Mouse (Mus musculus): ENCODE data around the gene Dnase2b. TPM values are rescaled to one million over a fixed set of nuclear protein-coding genes. Genes with fewer than 3 reads are reported as not detected.

The Dnase2b gene
- polyA plus RNA-seq, 1 experiment from 2014 or later = not detected

GRCm38 (mm10) chr3:146564268-146565064, 50.9 kb downstream of the Dnase2b start:
- Histone ChIP-seq H3K9me3 (replicated peaks) (no peaks in the 10 kb centered on the region), H3K4me3 (no peak overlapping the region), H3K9ac (no peak overlapping the region), H3K27me3 (no peaks in the 10 kb centered on the region; the same call in 1 of the 2 replicates), H3K4me1 (no peaks in the 10 kb centered on the region), H3K4me2 (replicated peaks) (peak overlapping the region; percentile 17; the same call in 1 of the 2 replicates), H3K27ac (no peak overlapping the region), H3K36me3 (no peaks in the 10 kb centered on the region)
- peak; percentile 64; the same call in 1 of the 2 replicates for ATAC-seq (ENCODE audit: low FRiP score)
- WGBS = 33% methylated on average over 14 of the region's 14 CpGs

DNA sequence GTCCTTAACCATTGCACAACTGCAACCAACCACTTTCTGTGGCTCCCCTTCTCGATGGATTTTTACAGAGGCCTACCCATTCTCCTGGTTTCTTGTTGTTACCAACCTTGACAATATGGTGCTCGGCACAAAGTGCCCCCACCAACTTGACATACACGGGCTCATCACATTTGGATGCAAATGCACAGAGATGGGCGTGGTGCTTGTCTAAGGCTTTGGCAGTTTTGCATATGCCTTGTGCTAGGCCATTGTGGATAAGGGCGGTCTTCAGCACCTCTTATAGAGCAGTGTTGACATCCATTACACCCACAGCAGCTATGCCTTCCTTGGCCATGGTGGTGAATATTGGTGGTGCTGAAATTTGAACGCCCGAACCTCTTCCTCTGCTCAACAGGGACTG, 52.5 kb downstream of the Dnase2b start:
- Histone ChIP-seq H3K9me3 (replicated peaks) (no peaks in the 10 kb centered on the region), H3K4me2 (replicated peaks) (no peak overlapping the region), H3K4me1 (no peaks in the 10 kb centered on the region), H3K27me3 (no peaks in the 10 kb centered on the region; the same call in 1 of the 2 replicates), H3K9ac (no peak overlapping the region), H3K4me3 (no peak overlapping the region), H3K36me3 (no peaks in the 10 kb centered on the region), H3K27ac (no peak overlapping the region)
- WGBS = 90% methylated on average over 7 of the region's 7 CpGs
- ATAC-seq (ENCODE audit: low FRiP score) = no peak

DNA sequence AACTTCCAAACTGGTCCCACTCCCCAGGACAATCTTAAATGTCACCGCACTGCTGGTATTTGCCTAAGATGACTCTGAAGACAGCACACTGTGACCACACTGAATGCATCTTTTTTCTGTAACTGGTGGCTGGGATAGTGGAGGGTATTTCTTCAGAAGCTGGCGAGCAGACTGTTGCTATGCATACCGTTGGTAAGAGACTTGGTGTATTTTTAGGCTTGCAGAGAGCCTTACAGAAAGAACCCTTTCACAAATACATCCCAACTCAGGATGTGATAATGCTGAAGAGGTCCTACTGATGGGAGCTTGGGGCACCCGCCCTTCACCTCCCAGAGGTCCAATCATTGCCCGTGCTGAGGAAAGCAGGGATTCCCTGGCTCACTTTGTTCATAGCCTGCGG, 57.9 kb downstream of the Dnase2b start:
- 91% methylated on average over 6 of the region's 6 CpGs for WGBS

GRCm38 (mm10) chr3:146556567-146556966, 58.8 kb downstream of the Dnase2b start:
- WGBS = 85% methylated on average over 1 of the region's 1 CpGs
- ATAC-seq (ENCODE audit: low FRiP score) = no peak
- Histone ChIP-seq H3K4me2 (replicated peaks) (no peak overlapping the region), H3K9me3 (replicated peaks) (no peaks in the 10 kb centered on the region), H3K36me3 (no peaks in the 10 kb centered on the region), H3K4me1 (no peaks in the 10 kb centered on the region), H3K27ac (no peak overlapping the region), H3K27me3 (no peaks in the 10 kb centered on the region), H3K4me3 (no peak overlapping the region), H3K9ac (no peak overlapping the region)

More for the DNA sequence above, 57.9 kb downstream of the Dnase2b start:
- Histone ChIP-seq H3K4me3 (no peak overlapping the region), H3K4me1 (no peaks in the 10 kb centered on the region), H3K9ac (no peak overlapping the region), H3K27me3 (no peaks in the 10 kb centered on the region), H3K27ac (no peak overlapping the region), H3K9me3 (replicated peaks) (no peaks in the 10 kb centered on the region), H3K36me3 (no peaks in the 10 kb centered on the region), H3K4me2 (replicated peaks) (no peak overlapping the region)
- no peak for ATAC-seq (ENCODE audit: low FRiP score)

- no peak for ATAC-seq (ENCODE audit: low FRiP score)
- H3K27ac ChIP-seq = no peak overlapping the region
- H3K36me3 ChIP-seq = no peaks in the 10 kb centered on the region
- no peak overlapping the region for H3K4me3 ChIP-seq
- WGBS = 86% methylated on average over 7 of the region's 7 CpGs
- no peak overlapping the region for H3K4me2 ChIP-seq (replicated peaks)
- no peaks in the 10 kb centered on the region for H3K9me3 ChIP-seq (replicated peaks)
- no peaks in the 10 kb centered on the region for H3K27me3 ChIP-seq
- H3K4me1 ChIP-seq = no peaks in the 10 kb centered on the region
- H3K9ac ChIP-seq = no peak overlapping the region
These were observed 60.6 kb downstream of the Dnase2b start for GRCm38 (mm10) chr3:146554816-146555215.

DNA sequence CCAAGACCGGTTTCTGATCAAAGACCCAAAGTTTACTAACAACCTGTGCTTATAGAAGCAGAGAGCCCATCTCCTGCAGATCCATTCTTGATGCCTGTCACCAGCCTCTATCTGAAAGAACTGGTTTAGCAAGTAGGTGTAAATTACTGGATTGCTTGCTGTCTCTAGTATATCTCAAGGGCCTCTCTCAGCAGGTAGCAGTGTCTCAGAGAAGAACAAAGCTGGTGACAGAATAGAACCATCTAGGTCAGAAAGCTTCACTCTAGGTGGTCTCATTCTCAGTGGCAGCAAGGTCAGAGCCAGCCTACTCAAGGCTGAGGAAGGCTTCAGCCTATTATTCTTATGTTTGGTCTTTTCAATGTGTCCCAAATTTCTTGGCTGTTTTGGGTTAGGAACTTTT, 71.8 kb downstream of the Dnase2b start:
- H3K36me3 ChIP-seq = no peaks in the 10 kb centered on the region
- no peaks in the 10 kb centered on the region for H3K9me3 ChIP-seq (replicated peaks)
- no peak overlapping the region for H3K4me3 ChIP-seq
- no peak overlapping the region for H3K27ac ChIP-seq
- WGBS = 28% methylated on average over 1 of the region's 1 CpGs
- H3K27me3 ChIP-seq = no peaks in the 10 kb centered on the region
- no peaks in the 10 kb centered on the region for H3K4me1 ChIP-seq
- ATAC-seq (ENCODE audit: low FRiP score) = no peak
- no peak overlapping the region for H3K4me2 ChIP-seq (replicated peaks)
- H3K9ac ChIP-seq = no peak overlapping the region

- Histone ChIP-seq H3K4me3 (no peak overlapping the region), H3K36me3 (no peaks in the 10 kb centered on the region), H3K27ac (no peak overlapping the region), H3K27me3 (no peaks in the 10 kb centered on the region), H3K4me1 (no peaks in the 10 kb centered on the region), H3K4me2 (replicated peaks) (no peak overlapping the region), H3K9ac (no peak overlapping the region), H3K9me3 (replicated peaks) (no peaks in the 10 kb centered on the region)
- 84% methylated on average over 4 of the region's 4 CpGs for WGBS
- ATAC-seq (ENCODE audit: low FRiP score) = no peak
These were observed 74.7 kb downstream of the Dnase2b start for GRCm38 (mm10) chr3:146540521-146541273.

DNA sequence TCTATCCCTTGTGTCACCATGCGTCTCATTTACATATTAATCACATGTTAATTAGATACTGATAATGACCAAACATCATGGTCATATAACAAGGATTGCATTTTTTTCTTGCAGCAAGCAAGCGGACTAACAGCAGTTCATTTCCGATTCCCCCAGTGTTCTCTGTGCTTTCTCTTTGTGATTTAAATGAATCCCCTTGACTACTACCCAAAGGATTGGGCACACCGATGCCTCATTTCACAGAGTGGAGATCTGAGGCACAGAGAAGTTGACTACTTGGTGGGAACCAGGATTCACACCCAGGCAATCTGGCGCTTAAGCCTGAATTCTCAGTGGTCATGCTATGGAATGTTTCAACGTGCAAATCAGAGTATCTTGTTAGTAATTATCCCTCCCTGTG, 80.4 kb downstream of the Dnase2b start:
- H3K27me3 ChIP-seq = no peaks in the 10 kb centered on the region
- ATAC-seq (ENCODE audit: low FRiP score) = no peak

More for the DNA sequence above, 80.4 kb downstream of the Dnase2b start:
- Histone ChIP-seq H3K27ac (no peak overlapping the region), H3K4me1 (no peaks in the 10 kb centered on the region), H3K36me3 (no peaks in the 10 kb centered on the region), H3K9me3 (replicated peaks) (no peaks in the 10 kb centered on the region), H3K4me3 (no peak overlapping the region), H3K4me2 (replicated peaks) (no peak overlapping the region), H3K9ac (no peak overlapping the region)
- WGBS = 61% methylated on average over 6 of the region's 6 CpGs

Other genes with a start within 250 kb of the Dnase2b start
- 20.9 and 25.5 TPM in 2 replicates for gene Ssx2ip, start 211.0 kb downstream of the Dnase2b start, polyA plus RNA-seq (2016; fragmentation: Nextera tagmentation; extraction: Ambion mirVana)
- gene Ctbs, start 165.8 kb downstream of the Dnase2b start, polyA plus RNA-seq (2016; fragmentation: Nextera tagmentation; extraction: Ambion mirVana) = 6.9 and 7.5 TPM in 2 replicates
- 6.8 and 8.7 TPM in 2 replicates for gene Spata1, start 115.8 kb downstream of the Dnase2b start, polyA plus RNA-seq (2016; fragmentation: Nextera tagmentation; extraction: Ambion mirVana)
- 727 and 828 TPM in 2 replicates for gene Gng5, start 115.8 kb downstream of the Dnase2b start, polyA plus RNA-seq (2016; fragmentation: Nextera tagmentation; extraction: Ambion mirVana)
- gene Rpf1, start 94.2 kb downstream of the Dnase2b start, polyA plus RNA-seq (2016; fragmentation: Nextera tagmentation; extraction: Ambion mirVana) = 55.3 and 61.5 TPM in 2 replicates
- not detected in 2 replicates for gene Uox, start 45.2 kb downstream of the Dnase2b start, polyA plus RNA-seq (2016; fragmentation: Nextera tagmentation; extraction: Ambion mirVana)
- gene 4930503B20Rik, start 35.7 kb upstream of the Dnase2b start, polyA plus RNA-seq (2016; fragmentation: Nextera tagmentation; extraction: Ambion mirVana) = not detected in 2 replicates
- 0.79 and 1.2 TPM in 2 replicates for gene Samd13, start 70.0 kb upstream of the Dnase2b start, polyA plus RNA-seq (2016; fragmentation: Nextera tagmentation; extraction: Ambion mirVana)
- 102 and 112 TPM in 2 replicates for gene Prkacb, start 197.4 kb upstream of the Dnase2b start, polyA plus RNA-seq (2016; fragmentation: Nextera tagmentation; extraction: Ambion mirVana)
- 9.7 and 9.8 TPM in 2 replicates for gene Ttll7, start 236.8 kb upstream of the Dnase2b start, polyA plus RNA-seq (2016; fragmentation: Nextera tagmentation; extraction: Ambion mirVana)